Mouse (Mus musculus) neutrophil, adult 5-6 weeks (primary cell): ENCODE results near the gene Josd2. TPM values are rescaled to one million over a fixed set of nuclear protein-coding genes. Genes with fewer than 3 reads are reported as not detected.

Source experiments
- ATAC-seq: fragments of 151-379, 151-347 bp; 2 replicates; pipeline ENCODE4 v1.8.0; 2017; ENCODE audit warnings: mild to moderate bottlenecking, moderate TSS enrichment; ENCODE audit not compliant: insufficient number of reproducible peaks, poor library complexity, low FRiP score, severe bottlenecking; ENCODE audit errors: extremely low read depth
- total RNA-seq: library from RNA; stranded (forward); fragments of 200-1000 nt; gene quantifications from 2 replicates; pipeline ENCODE4 v1.2.3, GENCODE M21; 2017

Josd2 gene
- total RNA-seq, 1 experiment from 2014 or later = 19.9 TPM

- ATAC-seq = no peak
Observed at GRCm38 (mm10) chr7:44492166-44492826, 24.5 kb downstream of the Josd2 start.

DNA sequence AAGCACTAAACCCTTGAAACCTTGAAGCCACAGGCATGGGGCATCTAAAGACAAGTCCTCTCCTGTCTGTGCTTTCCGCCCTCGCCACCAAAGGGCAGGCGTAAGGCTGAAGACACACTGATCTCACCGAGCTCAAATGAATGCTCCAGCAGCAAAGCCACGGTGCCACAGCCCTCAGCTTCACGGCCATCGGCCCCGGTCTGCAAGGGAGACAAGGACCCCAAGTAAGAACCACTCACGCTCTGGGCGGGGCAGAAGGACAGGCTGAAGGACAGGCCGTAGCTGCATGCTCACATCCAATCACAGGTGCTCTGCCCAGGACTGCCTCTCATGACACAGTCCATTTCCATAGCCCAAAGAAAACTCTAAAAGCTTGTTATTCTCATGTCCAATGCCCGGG lies 26.9 kb downstream of the Josd2 start:
- no peak for ATAC-seq

DNA sequence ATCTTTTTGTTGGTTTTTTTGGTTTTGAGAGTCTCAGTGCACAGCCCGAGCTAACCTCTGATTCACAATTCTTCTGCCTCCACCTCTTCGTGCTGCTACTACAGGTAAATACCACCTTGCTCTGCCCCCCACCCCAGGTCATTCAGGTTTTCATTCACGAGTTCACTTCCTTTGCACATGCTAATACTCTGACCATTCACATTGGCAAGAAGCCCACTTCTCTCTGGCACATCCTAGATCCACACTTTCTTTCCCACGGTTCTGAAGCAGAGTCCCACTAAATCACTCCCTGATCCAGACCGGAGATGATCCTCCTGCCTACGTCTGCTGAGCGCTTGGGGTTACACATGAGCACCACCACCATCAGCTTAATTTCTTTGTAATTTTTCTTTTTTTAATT lies 27.3 kb downstream of the Josd2 start:
- no peak for ATAC-seq

GRCm38 (mm10) chr7:44495992-44496770 lies 28.4 kb downstream of the Josd2 start, which contains the start of the genes Emc10 and Fam71e1:
Gene Emc10 (minus strand): TSS chr7:44496529.
Gene Fam71e1 (plus strand): TSS chr7:44496581.
- peak; percentile 92 for ATAC-seq

- no peak for ATAC-seq
Observed at GRCm38 (mm10) chr7:44496771-44497109, 29.0 kb downstream of the Josd2 start.

DNA sequence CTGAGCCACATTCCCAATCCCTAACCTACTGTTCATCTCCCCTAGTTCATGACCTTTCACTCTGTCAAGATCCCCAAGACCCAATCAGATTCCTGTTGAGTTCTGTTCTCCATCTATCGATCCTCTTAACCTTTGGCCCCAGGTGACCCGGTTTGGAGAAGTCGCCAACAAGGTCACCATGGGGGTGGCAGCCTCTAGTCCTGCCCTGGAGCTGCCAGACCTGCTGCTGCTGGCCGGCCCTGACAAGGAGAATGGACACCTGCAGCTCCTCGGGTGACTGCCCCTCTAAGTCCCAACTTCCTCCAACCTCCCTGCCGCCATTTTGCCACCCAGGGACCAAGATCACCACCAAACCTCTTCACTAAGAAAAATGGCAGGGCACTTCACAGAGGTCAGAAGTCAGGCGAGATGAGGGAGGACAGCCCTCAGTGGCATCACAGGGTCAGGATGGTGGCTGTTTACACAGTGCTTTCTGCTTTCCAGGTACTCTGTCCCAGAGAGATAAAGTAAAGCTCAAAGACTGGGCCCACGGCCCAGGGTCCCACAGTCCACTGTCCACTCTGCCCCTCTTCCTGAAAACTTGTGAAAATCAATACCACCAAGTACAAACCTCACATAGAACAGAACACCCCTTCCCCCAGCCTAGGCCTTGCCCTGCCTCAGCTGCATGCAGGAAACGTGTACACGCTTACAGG lies 29.7 kb downstream of the Josd2 start:
- no peak for ATAC-seq

- no peak for ATAC-seq
Observed at GRCm38 (mm10) chr7:44498922-44499321, 31.1 kb downstream of the Josd2 start.

GRCm38 (mm10) chr7:44500046-44500445 lies 32.3 kb downstream of the Josd2 start:
- no peak for ATAC-seq

GRCm38 (mm10) chr7:44501563-44502115 lies 33.9 kb downstream of the Josd2 start:
- peak; percentile 66; the same call in 1 of the 2 replicates for ATAC-seq

DNA sequence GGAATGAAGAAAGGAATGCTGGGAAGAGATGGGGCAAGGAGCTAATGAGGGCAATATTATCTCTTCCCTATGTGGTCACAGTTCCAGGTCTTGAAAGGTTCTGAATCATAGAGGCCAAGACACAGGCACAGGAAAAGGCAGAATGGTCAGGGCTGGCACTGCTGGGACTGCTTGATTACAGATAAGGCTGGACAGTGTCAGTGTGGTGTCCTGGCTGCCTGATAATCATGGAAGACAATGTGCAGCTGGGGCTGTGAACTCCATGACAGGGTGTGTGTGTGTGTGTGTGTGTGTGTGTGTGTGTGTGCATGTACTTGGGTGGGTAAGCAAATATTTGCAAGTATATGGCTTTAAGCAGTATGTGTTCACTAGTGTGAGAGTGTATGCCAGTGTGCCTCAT lies 39.7 kb downstream of the Josd2 start:
- ATAC-seq = no peak

- ATAC-seq = no peak
Observed at GRCm38 (mm10) chr7:44519240-44519913, 51.6 kb downstream of the Josd2 start.

DNA sequence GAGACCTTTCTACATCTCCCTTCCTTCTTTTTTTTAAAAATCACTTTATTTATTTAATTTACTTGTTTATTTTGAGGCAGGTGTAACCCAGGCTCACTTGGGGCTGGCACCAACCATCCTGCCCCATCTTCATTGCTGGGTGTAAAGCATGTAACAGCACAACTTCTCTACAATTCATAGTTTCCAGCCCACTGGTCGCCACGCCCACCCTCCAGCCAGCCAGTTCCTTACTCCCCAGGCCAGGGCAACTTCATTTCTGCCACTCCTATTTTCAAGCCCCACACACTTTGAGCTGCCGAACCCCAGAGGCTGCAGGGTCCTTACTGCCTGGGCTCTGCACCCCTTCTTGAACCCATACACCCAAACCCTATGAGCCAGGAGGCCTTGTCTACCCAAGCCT lies 53.2 kb downstream of the Josd2 start:
- no peak for ATAC-seq

Other genes with a start within 250 kb of the Josd2 start
- gene Klk1, start 242.6 kb upstream of the Josd2 start, total RNA-seq = not detected in 2 replicates
- not detected in 2 replicates for gene Gm36864, start 231.8 kb upstream of the Josd2 start, total RNA-seq
- gene 1700028J19Rik, start 221.3 kb upstream of the Josd2 start, total RNA-seq = 1.4 TPM in 1 of 2 replicates, not detected in the other
- 55.9 and 59.7 TPM in 2 replicates for gene 2410002F23Rik, start 221.3 kb upstream of the Josd2 start, total RNA-seq
- not detected in 2 replicates for gene Acp4, start 210.6 kb upstream of the Josd2 start, total RNA-seq
- not detected in 2 replicates for gene Gm15517, start 206.5 kb upstream of the Josd2 start, total RNA-seq
- 3.3 and 4.3 TPM in 2 replicates for gene Clec11a, start 161.1 kb upstream of the Josd2 start, total RNA-seq
- 2.1 and 5.9 TPM in 2 replicates for gene Shank1, start 157.7 kb upstream of the Josd2 start, total RNA-seq
- not detected in 2 replicates for gene Syt3, start 83.9 kb upstream of the Josd2 start, total RNA-seq
- gene 1700008O03Rik, start 82.2 kb upstream of the Josd2 start, total RNA-seq = not detected in 2 replicates
- not detected in 2 replicates for gene Lrrc4b, start 39.0 kb upstream of the Josd2 start, total RNA-seq
- gene Aspdh, start 2.6 kb upstream of the Josd2 start, total RNA-seq = not detected in 2 replicates
- gene Emc10, start 28.5 kb downstream of the Josd2 start, total RNA-seq = 29.0 and 37.8 TPM in 2 replicates
- gene Fam71e1, start 28.6 kb downstream of the Josd2 start, total RNA-seq = 7.3 and 7.6 TPM in 2 replicates
- gene Mybpc2, start 56.7 kb downstream of the Josd2 start, total RNA-seq = 3.7 and 7.9 TPM in 2 replicates
- gene Spib, start 64.1 kb downstream of the Josd2 start, total RNA-seq = 205 and 207 TPM in 2 replicates
- gene Pold1, start 80.9 kb downstream of the Josd2 start, total RNA-seq = 53.4 and 61.8 TPM in 2 replicates
- gene Nr1h2, start 86.0 kb downstream of the Josd2 start, total RNA-seq = 180 and 184 TPM in 2 replicates
- gene Napsa, start 104.4 kb downstream of the Josd2 start, total RNA-seq = 115 and 117 TPM in 2 replicates
- gene Kcnc3, start 122.7 kb downstream of the Josd2 start, total RNA-seq = 0.81 and 1.4 TPM in 2 replicates
- not detected in 2 replicates for gene Myh14, start 202.9 kb downstream of the Josd2 start, total RNA-seq
- not detected in 2 replicates for gene Izumo2, start 240.8 kb downstream of the Josd2 start, total RNA-seq